Mouse (Mus musculus): ENCODE data around the gene Cfi.

- TF ChIP-seq CTCF (IDR thresholded peaks at IDR 0.05; ENCODE audit: low read depth, low read length) (no peak), GATA1 (IDR thresholded peaks at IDR 0.05; ENCODE audit: borderline replicate concordance, low read length) (no peak)
Observed at GRCm38 (mm10) chr3:129824891-129825290, 10.8 kb upstream of the Cfi start.

Measured in G1E (cell line).